Mouse (Mus musculus) adrenal gland, adult 10 weeks (tissue): ENCODE data around the gene Ada. TPM values are rescaled to one million over a fixed set of nuclear protein-coding genes. Genes with fewer than 3 reads are reported as not detected.

Experiments
- polyA plus RNA-seq: library from polyadenylated mRNA; stranded (reverse); fragments of 350-450 nt; fragmentation: Illumina TruSeq; extraction: RNeasy Lipid Tissue Mini Kit (QIAGEN cat#74804); gene quantifications from one replicate; pipeline ENCODE4 v1.2.3, GENCODE M21; 2014; ENCODE audit warnings: low read depth, low replicate concordance

Ada gene
- polyA plus RNA-seq = 0.35 TPM

GRCm38 (mm10) chr2:163749647-163750611 lies at the start of gene Ada:
Gene Ada (minus strand): TSS chr2:163750239.

Other genes with a start within 250 kb of the Ada start
- gene Hnf4a, start 243.4 kb downstream of the Ada start, polyA plus RNA-seq = not detected
- gene Ttpal, start 147.9 kb downstream of the Ada start, polyA plus RNA-seq = 35.2 TPM
- 1,406 TPM for gene Serinc3, start 105.1 kb downstream of the Ada start, polyA plus RNA-seq
- gene Pkig, start 91.9 kb downstream of the Ada start, polyA plus RNA-seq = 27.9 TPM
- gene Ccn5, start 70.6 kb upstream of the Ada start, polyA plus RNA-seq = not detected
- gene Kcnk15, start 103.4 kb upstream of the Ada start, polyA plus RNA-seq = not detected
- gene Rims4, start 168.4 kb upstream of the Ada start, polyA plus RNA-seq = 16.7 TPM
- 394 TPM for gene Ywhab, start 244.7 kb upstream of the Ada start, polyA plus RNA-seq